In genomic region chr12:58924025-58924424, GRCm38 (mm10) we compare ENCODE assay signal across 7 mouse cellular contexts.
DNase-seq lines count a peak whose midpoint lies in the region.

No protein-coding gene starts in this region.

- intact Hi-C loops in heart, postnatal 36 days (cut with DNase I): loop anchor here (5.0 kb wide), 1 partner anchor 1097 kb away; no protein-coding TSS in a partner anchor

- peak; percentile 18 for DNase-seq in lung, postnatal 10 days
- no peak for DNase-seq in lung, adult 18-20 months
- peak; percentile 22 for DNase-seq in WW6 (ENCODE audit: low read depth, low spot score)
- DNase-seq in embryo, embryonic 10.5 days (ENCODE audit: low spot score): peak; percentile 68
- DNase-seq in layer of hippocampus, adult 18-20 months (ENCODE audit: low spot score in 2 of 2): peak; percentile 56 to 87
- peak; percentile 15 for DNase-seq in mesoderm, embryonic 11.5 days (ENCODE audit: low read depth, low spot score)
- DNase-seq in heart, postnatal 36 days: no peak

Comparison
In these comparisons a context has a peak if more than half of its experiments do, and no peak if none do; other contexts are left out.
1. DNase-seq: peak in lung, postnatal 10 days (single experiment), WW6 (single experiment), embryo, embryonic 10.5 days (single experiment), layer of hippocampus, adult 18-20 months (2 of 2) and mesoderm, embryonic 11.5 days (single experiment); none in lung, adult 18-20 months (0 of 2) and heart, postnatal 36 days (0 of 2).